Mouse (Mus musculus): ENCODE results near the gene Olfr689. TPM values are rescaled to one million over a fixed set of nuclear protein-coding genes. Genes with fewer than 3 reads are reported as not detected.
"Not testable (repeated sequence)": the region's sequence is repeated elsewhere in the genome, so short reads cannot be mapped to it uniquely, and the experiment has no call there.

The Olfr689 gene
- total RNA-seq (2021) = not detected

- intact Hi-C loops (cut with DNase I) = no loop called here
- no peak for DNase-seq (ENCODE audit: low spot score in 2 of 2)
Measured at GRCm38 (mm10) chr7:105310865-105311264, at the start of gene Olfr689. Gene Olfr689, plus strand, starts transcription at chr7:105311165.

- DNase-seq (ENCODE audit: low spot score in 2 of 2) = no peak
- intact Hi-C loops (cut with DNase I) = no loop called here
Measured at GRCm38 (mm10) chr7:105272426-105272825, 38.5 kb upstream of the Olfr689 start.

- intact Hi-C loops (cut with DNase I) = no loop called here
- no peak for DNase-seq (ENCODE audit: low spot score in 2 of 2)
Measured at GRCm38 (mm10) chr7:105287795-105288194, 23.2 kb upstream of the Olfr689 start, which contains the start of gene Olfr688. Gene Olfr688, plus strand, starts transcription at chr7:105288095.

GRCm38 (mm10) chr7:105290051-105290450, 20.9 kb upstream of the Olfr689 start:
- intact Hi-C loops (cut with DNase I) = no loop called here
- no peak for DNase-seq (ENCODE audit: low spot score in 2 of 2)

GRCm38 (mm10) chr7:105325302-105325701, 14.3 kb downstream of the Olfr689 start:
- no peak for DNase-seq (ENCODE audit: low spot score in 2 of 2)
- intact Hi-C loops (cut with DNase I) = no loop called here

- no peak for DNase-seq (ENCODE audit: low spot score in 2 of 2)
- intact Hi-C loops (cut with DNase I) = no loop called here
Measured at GRCm38 (mm10) chr7:105334004-105334403, 23.0 kb downstream of the Olfr689 start, which contains the start of gene Olfr690. Gene Olfr690, minus strand, starts transcription at chr7:105334104.

- DNase-seq (ENCODE audit: low spot score in 2 of 2) = no peak
- intact Hi-C loops (cut with DNase I) = no loop called here
Measured at GRCm38 (mm10) chr7:105342170-105342569, 31.2 kb downstream of the Olfr689 start, which contains the start of gene Olfr691. Gene Olfr691, minus strand, starts transcription at chr7:105342270.

GRCm38 (mm10) chr7:105342752-105343151, 31.8 kb downstream of the Olfr689 start:
- DNase-seq (ENCODE audit: low spot score in 2 of 2) = no peak
- intact Hi-C loops (cut with DNase I) = no loop called here

GRCm38 (mm10) chr7:105356064-105356463, 45.1 kb downstream of the Olfr689 start:
- intact Hi-C loops (cut with DNase I); DNase-seq (ENCODE audit: low spot score in 2 of 2): not testable (repeated sequence)

GRCm38 (mm10) chr7:105356487-105356886, 45.5 kb downstream of the Olfr689 start:
- intact Hi-C loops (cut with DNase I); DNase-seq (ENCODE audit: low spot score in 2 of 2): not testable (repeated sequence)

GRCm38 (mm10) chr7:105361713-105362112, 50.7 kb downstream of the Olfr689 start:
- intact Hi-C loops (cut with DNase I) = no loop called here
- no peak for DNase-seq (ENCODE audit: low spot score in 2 of 2)

- intact Hi-C loops (cut with DNase I) = no loop called here
- DNase-seq (ENCODE audit: low spot score in 2 of 2) = no peak
Measured at GRCm38 (mm10) chr7:105367268-105367667, 56.3 kb downstream of the Olfr689 start.

GRCm38 (mm10) chr7:105367930-105368329, 57.0 kb downstream of the Olfr689 start, which contains the start of gene Olfr692:
Gene Olfr692, plus strand, starts transcription at chr7:105368230.
- no peak for DNase-seq (ENCODE audit: low spot score in 2 of 2)
- intact Hi-C loops (cut with DNase I) = no loop called here

- DNase-seq (ENCODE audit: low spot score in 2 of 2) = no peak
- intact Hi-C loops (cut with DNase I) = no loop called here
Measured at GRCm38 (mm10) chr7:105368521-105368920, 57.6 kb downstream of the Olfr689 start.

Other genes starting within 250 kb of the Olfr689 start
- gene Olfr678, start 246.7 kb upstream of the Olfr689 start, total RNA-seq (2021) = not detected
- not detected for gene Olfr679, start 230.0 kb upstream of the Olfr689 start, total RNA-seq (2021)
- not detected for gene Olfr680-ps1, start 218.3 kb upstream of the Olfr689 start, total RNA-seq (2021)
- not detected for gene Olfr681, start 194.3 kb upstream of the Olfr689 start, total RNA-seq (2021)
- gene Olfr683, start 164.2 kb upstream of the Olfr689 start, total RNA-seq (2021) = not detected
- gene Olfr684, start 147.5 kb upstream of the Olfr689 start, total RNA-seq (2021) = not detected
- gene Olfr685, start 125.2 kb upstream of the Olfr689 start, total RNA-seq (2021) = not detected
- gene Olfr686, start 103.7 kb upstream of the Olfr689 start, total RNA-seq (2021) = not detected
- not detected for gene Olfr688, start 23.1 kb upstream of the Olfr689 start, total RNA-seq (2021)
- 1 to 10 TPM in 1 of 2 experiments, under 1 TPM in 1; 0.27 to 1.7 TPM for gene Olfr690, start 22.9 kb downstream of the Olfr689 start, total RNA-seq (2021)
- gene Olfr691, start 31.1 kb downstream of the Olfr689 start, total RNA-seq (2021) = under 1 TPM; 0.72 to 0.91 TPM
- not detected for gene Olfr692, start 57.1 kb downstream of the Olfr689 start, total RNA-seq (2021)
- not detected for gene Gm5901, start 63.9 kb downstream of the Olfr689 start, total RNA-seq (2021)
- gene Fam160a2, start 88.9 kb downstream of the Olfr689 start, total RNA-seq (2021) = 10 to 100 TPM; 77.0 to 83.9 TPM
- gene Cnga4, start 93.4 kb downstream of the Olfr689 start, total RNA-seq (2021) = 1 to 10 TPM; 1.0 to 1.3 TPM
- 10 to 100 TPM; 63.2 to 64.3 TPM for gene Cckbr, start 114.6 kb downstream of the Olfr689 start, total RNA-seq (2021)
- 10 to 100 TPM; 17.6 to 21.0 TPM for gene Cavin3, start 171.1 kb downstream of the Olfr689 start, total RNA-seq (2021)
- 100 to 1,000 TPM in 1 of 2 experiments, 10 to 100 TPM in 1; 97.4 to 114 TPM for gene Smpd1, start 243.2 kb downstream of the Olfr689 start, total RNA-seq (2021)

Measured in left cerebral cortex, postnatal 36 days (tissue).